Mouse (Mus musculus): ENCODE measurements around the gene Atg3.

Gene Atg3

DNA sequence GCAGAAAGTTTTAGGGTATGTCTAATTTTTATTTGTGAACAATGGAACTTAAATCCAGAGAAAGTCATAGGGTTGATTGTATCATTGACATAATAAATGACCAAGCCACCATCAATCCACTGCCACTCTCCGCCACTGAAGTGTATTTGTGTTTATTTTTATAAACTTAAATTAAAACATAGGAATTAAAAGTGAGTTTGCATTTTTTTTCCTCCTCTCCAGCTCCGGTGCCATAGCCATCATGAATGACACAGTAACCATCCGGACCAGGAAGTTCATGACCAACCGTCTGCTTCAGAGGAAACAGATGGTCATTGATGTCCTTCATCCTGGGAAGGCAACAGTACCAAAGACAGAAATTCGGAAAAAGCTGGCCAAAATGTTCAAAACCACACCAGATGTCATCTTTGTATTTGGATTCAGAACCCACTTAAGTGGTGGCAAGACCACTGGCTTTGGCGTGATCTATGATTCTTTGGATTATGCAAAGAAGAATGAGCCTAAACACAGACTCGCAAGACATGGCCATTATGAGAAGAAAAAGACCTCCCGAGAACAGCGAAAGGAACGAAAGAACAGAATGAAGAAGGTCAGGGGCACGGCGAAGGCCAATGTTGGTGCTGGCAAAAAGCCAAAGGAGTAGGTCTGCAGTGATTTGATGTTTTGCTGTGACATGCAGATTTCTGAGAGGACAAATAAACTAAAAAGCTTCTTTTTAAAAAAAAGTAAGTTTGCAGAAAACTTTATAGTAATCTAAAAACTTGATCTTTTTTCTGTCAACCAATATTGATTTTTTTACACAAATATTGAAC lies 46.5 kb downstream of the Atg3 start:
- DNase-seq (ENCODE audit: low read depth, low spot score) = no peak

DNA sequence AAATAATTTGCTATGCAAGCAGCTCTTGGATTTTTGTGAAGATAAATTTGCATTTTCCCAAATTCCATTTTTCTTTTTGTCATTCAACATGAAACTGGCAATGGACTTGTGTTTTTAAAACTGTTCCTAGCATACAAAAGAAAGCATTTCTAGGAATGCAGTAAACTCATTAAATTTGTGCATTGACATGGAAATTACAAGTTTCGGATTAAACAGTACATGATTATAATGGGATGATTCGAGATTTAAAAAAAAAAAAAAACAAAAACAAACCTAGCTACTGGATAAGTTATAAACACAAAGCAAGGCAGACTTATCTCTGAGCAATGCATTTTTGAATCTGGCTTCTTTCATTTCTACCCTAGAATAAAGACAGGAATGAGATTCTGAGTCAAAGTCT lies 63.4 kb downstream of the Atg3 start:
- DNase-seq (ENCODE audit: low read depth, low spot score) = no peak

DNA sequence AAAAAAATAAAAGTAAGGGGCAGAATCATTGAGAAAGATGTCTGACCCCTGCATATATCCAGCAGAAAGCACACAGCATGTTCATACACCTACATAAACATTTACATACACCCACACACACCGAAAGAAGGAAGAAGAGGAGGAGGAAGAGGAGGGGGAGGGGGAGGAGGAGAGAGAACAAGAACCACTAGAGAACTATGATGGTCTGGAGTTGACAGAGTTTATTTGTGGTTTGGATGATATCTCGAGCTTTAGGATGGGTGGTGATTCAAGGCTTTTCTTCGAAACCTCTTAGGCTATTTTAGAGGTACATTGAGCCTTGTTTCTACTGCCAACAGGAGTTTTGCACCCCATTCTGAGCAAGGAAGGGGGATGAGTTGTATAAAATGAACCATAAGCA lies 64.2 kb downstream of the Atg3 start:
- peak; percentile 49 for DNase-seq (ENCODE audit: low read depth, low spot score)

DNA sequence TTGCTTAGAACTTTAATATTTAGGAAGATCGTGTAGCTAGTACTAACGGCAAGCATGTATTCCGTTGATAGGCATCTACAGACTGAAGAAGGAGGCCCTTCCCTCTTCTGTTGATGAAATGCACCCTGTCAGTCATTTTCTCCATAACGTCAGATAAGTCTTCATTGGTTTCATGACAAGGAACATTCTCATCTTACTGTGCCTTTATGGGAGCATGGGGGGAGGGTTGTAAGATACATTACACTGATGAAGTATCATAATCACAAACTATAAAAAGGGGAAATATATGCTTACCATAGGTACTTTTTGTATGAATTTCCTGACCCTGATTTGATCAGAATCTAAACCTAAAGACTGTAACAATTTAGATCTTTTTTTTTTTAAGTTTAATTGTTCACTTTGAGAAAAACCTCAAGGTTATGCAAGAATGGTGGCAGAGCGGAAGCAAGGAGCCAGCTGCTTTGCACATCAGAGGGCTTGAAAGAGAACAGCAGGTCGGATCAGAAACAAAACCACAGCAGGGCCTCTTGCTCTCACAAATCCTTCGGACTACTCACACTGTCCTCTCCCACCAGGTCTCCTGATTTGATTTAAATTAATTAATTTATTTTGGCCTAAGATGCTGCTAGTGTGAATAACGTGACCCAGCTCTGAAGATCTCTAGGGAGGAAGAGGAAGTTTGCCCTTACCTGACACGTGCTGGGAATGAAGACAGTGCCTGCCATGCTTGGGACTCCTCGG lies 65.2 kb downstream of the Atg3 start, which contains the start of gene Btla:
Gene Btla, plus strand, starts transcription at position 668 of the 741 bp plus-strand sequence.
- peak; percentile 80 for DNase-seq (ENCODE audit: low read depth, low spot score)

DNA sequence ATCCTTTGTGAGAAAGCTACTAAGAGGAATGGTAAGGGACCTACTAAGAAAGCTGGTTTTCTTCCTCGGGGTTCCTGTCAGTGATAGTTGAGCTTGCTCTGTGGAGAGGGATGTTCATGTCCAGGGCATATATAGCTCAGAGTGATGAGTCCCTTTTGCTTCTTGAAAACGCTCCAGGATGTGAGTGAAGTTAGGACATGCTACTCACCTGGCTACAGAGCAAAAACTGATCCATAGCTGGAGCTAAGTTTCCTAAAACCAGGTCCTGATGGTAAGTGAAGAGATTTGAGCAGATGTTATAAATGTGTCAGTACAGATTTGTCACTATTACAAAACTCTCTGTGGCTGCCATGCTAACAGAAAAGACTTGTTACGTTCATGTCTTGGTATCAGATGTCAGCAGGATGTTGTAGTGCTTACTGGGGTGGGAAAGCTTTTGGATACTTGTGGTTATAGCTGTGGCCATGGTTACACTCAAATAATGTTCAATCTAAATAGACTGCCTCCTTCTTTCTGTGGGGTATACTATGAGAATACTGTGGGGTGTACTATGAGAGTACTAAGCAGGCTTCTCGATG lies 65.9 kb downstream of the Atg3 start:
- peak; percentile 72 for DNase-seq (ENCODE audit: low read depth, low spot score)

DNA sequence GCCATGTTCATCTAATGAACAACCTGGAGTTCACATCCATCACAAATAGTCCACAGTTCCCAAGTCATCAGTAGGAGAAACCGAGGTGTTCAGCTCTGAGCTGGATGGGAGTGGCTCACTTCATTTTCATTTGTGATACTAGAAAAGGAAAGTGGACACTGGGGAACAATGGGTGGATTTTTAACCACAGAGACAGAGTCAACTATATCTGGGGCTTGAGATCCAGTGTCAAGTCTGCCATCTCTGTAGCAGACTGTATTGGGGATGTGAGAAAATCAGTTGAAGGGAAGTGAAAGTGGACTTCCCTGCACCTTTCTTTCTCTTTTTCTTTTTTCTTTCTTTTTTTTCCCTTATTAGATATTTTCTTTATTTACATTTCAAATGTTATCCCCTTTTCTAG lies 68.4 kb downstream of the Atg3 start:
- DNase-seq (ENCODE audit: low read depth, low spot score) = no peak

DNA sequence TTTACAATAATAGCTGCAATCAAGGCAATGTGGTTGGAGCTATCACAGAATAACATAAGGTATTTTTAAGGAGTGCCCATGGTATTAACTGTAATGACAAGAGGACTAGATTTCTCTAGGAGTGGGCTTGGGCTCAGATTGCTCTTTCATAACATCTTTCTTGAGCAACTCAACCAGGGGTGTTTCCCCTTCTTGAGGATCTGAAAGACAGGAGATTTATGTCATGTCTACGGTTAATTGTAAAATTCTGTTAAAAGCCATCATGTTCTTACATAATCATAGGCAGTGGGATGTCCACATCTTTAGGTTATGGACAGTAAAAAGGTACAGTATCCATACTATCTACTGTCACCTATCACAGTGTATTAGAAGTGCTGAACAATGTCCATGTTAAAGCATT lies 72.7 kb downstream of the Atg3 start:
- DNase-seq (ENCODE audit: low read depth, low spot score) = no peak

DNA sequence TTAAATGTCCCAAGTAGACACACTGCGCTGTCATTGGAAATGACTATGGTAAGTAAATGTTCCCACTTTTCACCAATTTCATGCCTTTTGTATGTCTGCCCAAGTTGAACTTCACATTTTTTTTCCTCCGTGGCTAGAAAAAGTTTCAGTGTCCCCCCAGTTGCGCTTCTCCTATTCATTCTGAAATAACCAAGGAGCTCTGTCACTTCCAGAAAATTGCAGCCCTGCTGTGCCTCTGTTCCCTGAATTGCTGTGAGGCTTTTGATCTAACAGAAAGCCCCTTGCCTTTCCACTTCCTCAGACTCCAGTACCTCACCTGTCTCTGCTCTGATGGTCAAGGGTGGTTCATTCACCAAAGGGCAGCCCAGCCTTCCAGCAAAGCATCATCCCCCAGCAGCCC lies 74.4 kb downstream of the Atg3 start:
- no peak for DNase-seq (ENCODE audit: low read depth, low spot score)

Measured in CD4-positive, CD25-positive, alpha-beta regulatory T cell, adult 2 months (primary cell).